Mouse (Mus musculus) MEL (cell line): ENCODE results near the gene Slc15a1.

ENCODE experiments used
- MYC ChIP-seq: IDR thresholded peaks from 2 replicates; pipeline ENCODE4 v1.6.1; 2011; ENCODE audit warnings: low read depth, mild to moderate bottlenecking, low read length, improper control_type of control experiment, moderate library complexity
- RAD21 ChIP-seq: IDR thresholded peaks from 2 replicates; pipeline ENCODE4 v1.6.1; 2011; ENCODE audit warnings: mild to moderate bottlenecking, low read depth, low read length, improper control_type of control experiment

DNA sequence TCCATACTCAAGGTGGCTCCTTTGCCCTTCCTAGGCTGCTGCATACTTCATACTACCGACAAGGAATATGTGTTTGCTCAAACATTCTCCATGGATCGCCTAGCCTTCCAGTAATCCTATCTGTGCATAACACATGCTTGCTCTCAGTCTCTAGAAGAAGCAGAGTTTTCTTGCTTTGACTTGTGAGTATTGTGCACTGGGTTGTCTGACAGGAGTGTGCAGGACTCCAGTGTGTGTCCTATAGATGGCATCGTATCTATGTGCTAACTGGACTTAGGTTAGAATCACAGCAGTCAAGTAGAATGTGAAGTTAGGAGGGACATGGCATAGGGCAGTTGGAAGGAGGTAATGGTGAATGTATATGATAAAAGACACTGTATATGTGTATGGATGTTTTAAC lies 26.0 kb downstream of the Slc15a1 start:
- TF ChIP-seq MYC (no peak), RAD21 (no peak)
